ENCODE assay signal across 8 mouse cellular contexts in genomic region chr2:69100706-69101105, GRCm38 (mm10). TPM values are rescaled to one million over a fixed set of nuclear protein-coding genes. Genes with fewer than 3 reads are reported as not detected.
DNase-seq lines count a peak whose midpoint lies in the region; ATAC-seq lines count a peak whose summit lies in the region.

No protein-coding gene starts in this region.

- DNase-seq in gastrocnemius, adult 18-20 months (ENCODE audit: low spot score): peak; percentile 25
- DNase-seq in gastrocnemius, adult 8-10 months (ENCODE audit: low spot score in 2 of 2): no peak
- DNase-seq in 3T3-L1 (ENCODE audit: low read depth, low spot score): peak; percentile 74
- peak; percentile 56 for DNase-seq in R1 (ENCODE audit: low read depth, low spot score)
- DNase-seq in embryo, embryonic 9.5 days (ENCODE audit: extremely low spot score): peak; percentile 50
- peak; percentile 62 for DNase-seq in kidney, postnatal 10 days
- peak; percentile 47 for DNase-seq in naive thymus-derived CD4-positive, alpha-beta T cell, adult 2 months (ENCODE audit: low read depth)

- no peak for ATAC-seq in activated CD4-positive, CD25-positive, alpha-beta regulatory T cell, adult 4 months

RNA-seq across cellular contexts. Expression of gene Nostrin, which starts 34.9 kb away (rescaled TPM):
- 1 to 10 TPM; 2.2 to 3.6 TPM for total RNA-seq in gastrocnemius, adult 18-20 months (2021)
- 1 to 10 TPM; 1.9 to 3.2 (median 2.4) TPM for total RNA-seq in gastrocnemius, adult 8-10 months (2022)
- polyA plus RNA-seq in activated CD4-positive, CD25-positive, alpha-beta regulatory T cell, adult 4 months (2017; shearing (Covaris generic)): under 1 TPM; 0.27 to 0.34 TPM

Comparison
In these comparisons a context has a peak if more than half of its experiments do, and no peak if none do; other contexts are left out.
1. DNase-seq: peak in gastrocnemius, adult 18-20 months (single experiment), 3T3-L1 (single experiment), R1 (single experiment), embryo, embryonic 9.5 days (single experiment), kidney, postnatal 10 days (single experiment) and naive thymus-derived CD4-positive, alpha-beta T cell, adult 2 months (single experiment); none in gastrocnemius, adult 8-10 months (0 of 2).